Mouse (Mus musculus) brain, embryonic 18.5 days (tissue): ENCODE data around the gene Slc22a22.
A peak's percentile ranks its signal among the peaks of the same experiment; 100 is the strongest.
"Not testable (repeated sequence)": the region's sequence is repeated elsewhere in the genome, so short reads cannot be mapped to it uniquely, and the experiment has no call there.

Experiments used
- DNase-seq: peaks from one replicate; pipeline ENCODE4 v3.0.0-alpha.2; 2012; ENCODE audit warnings: low read depth, low spot score

Slc22a22 gene

GRCm38 (mm10) chr15:57380381-57380780 lies 97.0 kb downstream of the Slc22a22 start:
- no peak for DNase-seq

- DNase-seq, result no peak
Observed at GRCm38 (mm10) chr15:57366446-57366845, 111.0 kb downstream of the Slc22a22 start.

GRCm38 (mm10) chr15:57355278-57355677 lies 122.1 kb downstream of the Slc22a22 start:
- no peak for DNase-seq

- peak; percentile 20 for DNase-seq
Observed at GRCm38 (mm10) chr15:57340499-57340898, 136.9 kb downstream of the Slc22a22 start.

- no peak for DNase-seq
Observed at GRCm38 (mm10) chr15:57331326-57331725, 146.1 kb downstream of the Slc22a22 start.

GRCm38 (mm10) chr15:57318001-57318400 lies 159.4 kb downstream of the Slc22a22 start:
- DNase-seq, result no peak

GRCm38 (mm10) chr15:57316486-57316885 lies 160.9 kb downstream of the Slc22a22 start:
- DNase-seq, result no peak

GRCm38 (mm10) chr15:57302710-57303109 lies 174.7 kb downstream of the Slc22a22 start:
- DNase-seq, result peak; percentile 42

GRCm38 (mm10) chr15:57278505-57278904 lies 198.9 kb downstream of the Slc22a22 start:
- DNase-seq, result no peak

GRCm38 (mm10) chr15:57276411-57276810 lies 201.0 kb downstream of the Slc22a22 start:
- DNase-seq, result no peak

- DNase-seq, result not testable (repeated sequence)
Observed at GRCm38 (mm10) chr15:57240061-57240460, 237.4 kb downstream of the Slc22a22 start.

GRCm38 (mm10) chr15:57230439-57230838 lies 247.0 kb downstream of the Slc22a22 start:
- DNase-seq, result no peak

GRCm38 (mm10) chr15:57205315-57205714 lies 272.1 kb downstream of the Slc22a22 start:
- no peak for DNase-seq

- no peak for DNase-seq
Observed at GRCm38 (mm10) chr15:57204444-57204930, 272.9 kb downstream of the Slc22a22 start.
